Mouse (Mus musculus): ENCODE measurements around the gene Dock2. TPM values are rescaled to one million over a fixed set of nuclear protein-coding genes. Genes with fewer than 3 reads are reported as not detected.

Gene Dock2
- polyA plus RNA-seq, 1 experiment from 2014 or later: 0.52 TPM

- H3K27me3 ChIP-seq (ENCODE audit: insufficient read depth, poor library complexity, severe bottlenecking): no peaks in the 10 kb centered on the region
- no peaks in the 10 kb centered on the region for H3K36me3 ChIP-seq
- H3K4me1 ChIP-seq (replicated peaks): peaks cover 12% of the 10 kb centered on the region
- DNase-seq (ENCODE audit: low spot score): no peak
- H3K4me3 ChIP-seq: no peak overlapping the region
- no peak overlapping the region for H3K27ac ChIP-seq
- WGBS: 81% methylated on average over 4 of the region's 4 CpGs
- no peaks in the 10 kb centered on the region for H3K9me3 ChIP-seq
These were observed 435.3 kb downstream of the Dock2 start for GRCm38 (mm10) chr11:34348287-34348918.

- DNase-seq (ENCODE audit: low spot score): no peak
- Histone ChIP-seq H3K27me3 (ENCODE audit: insufficient read depth, poor library complexity, severe bottlenecking) (no peaks in the 10 kb centered on the region), H3K9me3 (no peaks in the 10 kb centered on the region), H3K4me1 (replicated peaks) (peaks cover 21% of the 10 kb centered on the region), H3K27ac (no peak overlapping the region), H3K4me3 (no peak overlapping the region), H3K36me3 (no peaks in the 10 kb centered on the region)
- 69% methylated on average over 5 of the region's 5 CpGs for WGBS
These were observed 439.4 kb downstream of the Dock2 start for GRCm38 (mm10) chr11:34344310-34344709.

GRCm38 (mm10) chr11:34343742-34344307 lies 439.9 kb downstream of the Dock2 start:
- H3K27ac ChIP-seq: no peak overlapping the region
- no peaks in the 10 kb centered on the region for H3K36me3 ChIP-seq
- no peaks in the 10 kb centered on the region for H3K9me3 ChIP-seq
- H3K27me3 ChIP-seq (ENCODE audit: insufficient read depth, poor library complexity, severe bottlenecking): no peaks in the 10 kb centered on the region
- WGBS: 77% methylated on average over 4 of the region's 4 CpGs
- peaks cover 21% of the 10 kb centered on the region for H3K4me1 ChIP-seq (replicated peaks)
- no peak for DNase-seq (ENCODE audit: low spot score)
- H3K4me3 ChIP-seq: no peak overlapping the region

- H3K27ac ChIP-seq: no peak overlapping the region
- 83% methylated on average over 5 of the region's 5 CpGs for WGBS
- H3K9me3 ChIP-seq: no peaks in the 10 kb centered on the region
- no peaks in the 10 kb centered on the region for H3K27me3 ChIP-seq (ENCODE audit: insufficient read depth, poor library complexity, severe bottlenecking)
- H3K4me3 ChIP-seq: no peak overlapping the region
- no peaks in the 10 kb centered on the region for H3K36me3 ChIP-seq
- peaks cover 20% of the 10 kb centered on the region for H3K4me1 ChIP-seq (replicated peaks)
- no peak for DNase-seq (ENCODE audit: low spot score)
These were observed 444.0 kb downstream of the Dock2 start for GRCm38 (mm10) chr11:34339693-34340092.

DNA sequence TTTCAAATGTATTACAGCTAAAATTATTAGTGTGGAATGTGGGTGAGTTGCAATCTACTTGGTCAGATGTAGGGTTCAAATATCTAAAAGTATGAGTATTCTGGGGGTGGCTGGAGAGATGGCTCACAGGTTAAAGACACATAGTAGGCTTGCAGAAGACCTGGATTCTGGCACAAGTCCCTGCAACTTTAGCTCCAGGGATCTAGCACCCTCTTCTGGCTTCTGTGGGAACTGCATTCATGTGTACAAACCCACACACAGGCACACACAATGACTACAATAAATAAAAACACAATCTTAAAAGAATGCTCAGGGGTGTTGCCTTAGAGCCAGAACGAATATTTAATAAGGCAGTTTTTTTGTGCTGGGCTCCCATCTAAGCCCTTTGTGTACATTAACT lies 445.8 kb downstream of the Dock2 start:
- 71% methylated on average over 1 of the region's 1 CpGs for WGBS
- no peaks in the 10 kb centered on the region for H3K27me3 ChIP-seq (ENCODE audit: insufficient read depth, poor library complexity, severe bottlenecking)
- H3K4me3 ChIP-seq: no peak overlapping the region
- no peaks in the 10 kb centered on the region for H3K9me3 ChIP-seq
- no peaks in the 10 kb centered on the region for H3K36me3 ChIP-seq
- H3K4me1 ChIP-seq (replicated peaks): peaks cover 9% of the 10 kb centered on the region
- H3K27ac ChIP-seq: no peak overlapping the region
- DNase-seq (ENCODE audit: low spot score): no peak

DNA sequence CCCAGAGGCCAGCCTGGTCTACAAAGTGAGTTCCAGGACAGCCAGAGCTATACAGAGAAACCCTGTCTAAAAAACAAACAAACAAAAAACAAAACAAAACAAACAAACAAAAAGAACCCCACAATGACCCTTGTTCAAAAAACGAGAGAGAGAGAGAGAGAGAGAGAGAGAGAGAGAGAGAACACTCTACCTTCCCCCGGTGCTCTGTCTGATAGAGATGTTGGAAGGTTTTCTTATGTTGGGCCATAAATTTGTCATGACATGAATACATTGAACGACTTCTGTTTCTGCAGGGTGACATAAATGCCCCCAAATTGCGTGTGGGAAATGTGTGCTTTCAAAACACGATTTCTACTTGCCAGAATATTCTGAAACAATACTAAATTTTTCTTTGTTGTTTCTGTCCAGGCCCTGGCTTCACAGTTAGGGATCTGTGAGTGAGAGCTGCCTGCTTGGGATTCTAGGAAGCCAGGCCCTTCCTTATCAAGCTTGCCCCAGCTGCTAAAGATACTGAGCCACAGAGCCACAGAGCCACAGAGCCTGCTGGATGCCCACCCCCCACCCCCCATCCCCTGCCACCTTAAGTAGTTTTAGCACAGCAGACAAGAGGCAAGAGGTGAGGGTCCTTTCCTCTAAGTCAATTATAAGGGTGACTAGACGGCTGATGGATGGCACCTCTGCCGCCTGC lies 451.2 kb downstream of the Dock2 start:
- no peak overlapping the region for H3K4me3 ChIP-seq
- H3K36me3 ChIP-seq: no peaks in the 10 kb centered on the region
- H3K9me3 ChIP-seq: no peaks in the 10 kb centered on the region
- H3K4me1 ChIP-seq (replicated peaks): peaks cover 10% of the 10 kb centered on the region
- WGBS: 68% methylated on average over 7 of the region's 7 CpGs
- DNase-seq (ENCODE audit: low spot score): no peak
- H3K27me3 ChIP-seq (ENCODE audit: insufficient read depth, poor library complexity, severe bottlenecking): no peaks in the 10 kb centered on the region
- no peak overlapping the region for H3K27ac ChIP-seq

GRCm38 (mm10) chr11:34323664-34324063 lies 460.0 kb downstream of the Dock2 start:
- Histone ChIP-seq H3K4me3 (no peak overlapping the region), H3K27ac (no peak overlapping the region), H3K36me3 (no peaks in the 10 kb centered on the region), H3K9me3 (no peaks in the 10 kb centered on the region), H3K4me1 (replicated peaks) (peaks cover 16% of the 10 kb centered on the region), H3K27me3 (ENCODE audit: insufficient read depth, poor library complexity, severe bottlenecking) (0 out of 2 replicates have a peak, but pooled peaks cover under 1% of the 10 kb centered on the region)
- WGBS: 85% methylated on average over 8 of the region's 8 CpGs
- DNase-seq (ENCODE audit: low spot score): no peak

DNA sequence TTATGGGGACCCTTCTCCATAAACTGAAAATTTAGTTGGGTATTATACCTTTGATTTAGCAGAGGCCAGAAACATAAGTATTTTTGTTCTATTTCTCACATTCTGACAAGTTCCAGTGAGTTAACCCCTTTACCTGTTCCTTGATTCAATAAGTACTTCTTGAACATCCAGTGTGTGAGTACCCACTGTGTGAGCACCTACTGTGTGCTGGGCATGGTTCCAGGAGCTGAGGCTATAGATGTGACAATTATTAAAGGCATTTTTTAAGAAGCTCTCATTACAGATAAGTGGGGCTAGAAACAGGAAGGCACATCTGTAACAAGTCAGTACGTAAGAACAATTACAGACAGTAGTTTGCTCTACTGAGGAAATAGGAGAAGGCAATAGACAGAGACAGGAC lies 464.4 kb downstream of the Dock2 start:
- 80% methylated on average over 1 of the region's 1 CpGs for WGBS
- Histone ChIP-seq H3K4me1 (replicated peaks) (peaks cover 34% of the 10 kb centered on the region), H3K27ac (no peak overlapping the region), H3K4me3 (no peak overlapping the region), H3K27me3 (ENCODE audit: insufficient read depth, poor library complexity, severe bottlenecking) (peaks cover 26% of the 10 kb centered on the region), H3K36me3 (no peaks in the 10 kb centered on the region), H3K9me3 (no peaks in the 10 kb centered on the region)
- no peak for DNase-seq (ENCODE audit: low spot score)

DNA sequence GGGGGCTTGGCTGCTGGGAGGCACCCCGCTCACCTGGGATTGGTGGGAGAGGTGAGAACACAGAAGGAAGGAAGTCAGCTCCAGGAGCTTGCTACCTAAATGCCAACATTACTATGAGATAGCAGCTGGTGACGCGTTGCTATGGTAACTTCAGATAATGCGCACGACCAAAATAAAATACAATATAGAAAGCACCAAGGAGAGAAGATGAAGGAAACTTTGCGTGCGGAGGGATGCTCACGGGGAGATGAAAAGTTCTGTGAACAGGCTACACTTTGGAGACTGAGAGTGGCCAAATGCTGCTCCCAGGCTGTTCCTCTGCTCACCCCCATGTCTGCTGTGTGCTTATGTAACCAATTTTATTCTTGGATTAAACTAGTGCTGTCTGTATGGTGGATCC lies 466.7 kb downstream of the Dock2 start:
- Histone ChIP-seq H3K9me3 (no peaks in the 10 kb centered on the region), H3K36me3 (no peaks in the 10 kb centered on the region), H3K4me1 (replicated peaks) (peaks cover 34% of the 10 kb centered on the region), H3K27ac (no peak overlapping the region), H3K4me3 (no peak overlapping the region), H3K27me3 (ENCODE audit: insufficient read depth, poor library complexity, severe bottlenecking) (peaks cover 44% of the 10 kb centered on the region)
- WGBS: 77% methylated on average over 8 of the region's 8 CpGs
- DNase-seq (ENCODE audit: low spot score): no peak

DNA sequence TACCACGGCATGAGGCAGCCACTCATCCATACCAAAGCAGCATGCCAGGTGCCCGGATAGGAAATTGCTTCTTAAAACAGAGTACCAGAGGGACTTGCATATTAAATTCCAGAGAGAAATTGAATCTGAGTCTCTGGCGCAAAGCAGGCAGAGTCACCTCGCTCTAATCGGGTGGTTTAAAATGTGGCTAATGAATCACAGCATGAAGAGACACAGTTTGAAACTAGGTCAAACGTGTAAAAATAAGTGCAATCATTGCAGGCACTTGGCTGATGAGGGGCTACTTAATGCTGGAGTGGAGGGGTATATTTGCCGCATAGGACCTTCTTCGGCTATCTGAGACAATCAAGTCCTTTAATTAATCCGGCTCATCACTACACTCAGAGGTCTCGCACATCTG lies 467.5 kb downstream of the Dock2 start:
- 49% methylated on average over 10 of the region's 10 CpGs for WGBS
- no peaks in the 10 kb centered on the region for H3K36me3 ChIP-seq
- H3K4me3 ChIP-seq: peak overlapping the region; percentile 49; the same call in 1 of the 2 replicates
- H3K27me3 ChIP-seq (ENCODE audit: insufficient read depth, poor library complexity, severe bottlenecking): peaks cover 44% of the 10 kb centered on the region
- no peak for DNase-seq (ENCODE audit: low spot score)
- peaks cover 34% of the 10 kb centered on the region for H3K4me1 ChIP-seq (replicated peaks)
- H3K27ac ChIP-seq: no peak overlapping the region
- H3K9me3 ChIP-seq: no peaks in the 10 kb centered on the region

GRCm38 (mm10) chr11:34315383-34315782 lies 468.3 kb downstream of the Dock2 start:
- H3K4me3 ChIP-seq: peak overlapping the region; percentile 49
- peaks cover 44% of the 10 kb centered on the region for H3K27me3 ChIP-seq (ENCODE audit: insufficient read depth, poor library complexity, severe bottlenecking)
- H3K27ac ChIP-seq: no peak overlapping the region; the same call in 1 of the 2 replicates
- 17% methylated on average over 5 of the region's 5 CpGs for WGBS
- peaks cover 34% of the 10 kb centered on the region for H3K4me1 ChIP-seq (replicated peaks)
- no peaks in the 10 kb centered on the region for H3K9me3 ChIP-seq
- DNase-seq (ENCODE audit: low spot score): peak; percentile 32
- no peaks in the 10 kb centered on the region for H3K36me3 ChIP-seq

DNA sequence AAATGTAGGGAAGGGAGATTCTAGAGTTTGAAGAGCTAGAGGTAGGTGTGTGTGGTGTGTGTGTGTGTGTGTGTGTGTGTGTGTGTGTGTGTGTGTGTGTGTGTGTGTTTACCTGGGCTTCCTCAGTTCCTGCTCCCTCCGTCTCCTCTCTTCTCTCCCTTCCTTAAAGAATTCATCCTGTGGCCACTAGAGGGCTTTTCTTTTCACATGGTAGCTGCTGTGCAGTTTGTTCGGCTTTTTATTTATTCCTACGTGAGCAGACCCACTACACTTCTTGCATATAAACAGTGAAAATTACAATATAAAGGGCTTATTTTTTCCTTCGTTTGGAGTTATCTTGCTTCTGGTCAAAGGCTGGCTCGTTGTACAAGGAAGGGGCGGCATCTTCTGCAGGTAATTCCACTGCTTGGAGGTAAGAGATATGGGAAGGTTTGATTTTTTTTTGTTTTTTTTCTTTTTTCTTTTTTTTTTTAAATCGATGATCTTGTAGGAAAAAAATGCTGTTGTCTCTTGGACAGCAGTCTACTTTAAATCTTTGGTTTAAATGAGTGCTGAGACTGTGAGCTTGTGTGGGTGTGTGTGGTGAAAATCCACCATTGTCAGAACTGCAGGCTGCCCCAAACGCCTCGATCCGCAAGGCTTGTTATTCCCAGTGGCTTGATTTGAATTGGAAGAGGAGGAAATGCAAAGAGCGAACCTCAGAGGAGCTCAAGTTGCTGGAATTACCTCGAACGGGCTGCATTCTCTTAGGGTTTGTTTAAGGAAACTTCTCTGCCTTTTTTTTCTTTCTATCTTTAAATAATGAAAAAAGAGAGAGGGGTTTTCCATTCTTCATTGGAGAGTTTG lies 468.9 kb downstream of the Dock2 start, which contains the start of gene Fam196b:
Fam196b (plus strand) TSS at position 289 of the 846 bp plus-strand sequence.
- Histone ChIP-seq H3K4me3 (peak within 1 kb of the TSS; percentile 49), H3K4me1 (replicated peaks) (peaks cover 30% of the 10 kb centered on the region), H3K27me3 (ENCODE audit: insufficient read depth, poor library complexity, severe bottlenecking) (peaks cover 44% of the 10 kb centered on the region), H3K27ac (peak within 1 kb of the TSS; percentile 79; the same call in 1 of the 2 replicates), H3K36me3 (no peaks in the 10 kb centered on the region), H3K9me3 (no peaks in the 10 kb centered on the region)
- peak; percentile 31 for DNase-seq (ENCODE audit: low spot score)
- 3% methylated on average over 13 of the region's 13 CpGs for WGBS

All from hindbrain, embryonic 10.5 days (tissue).